Mouse (Mus musculus) embryonic fibroblast, embryonic 13.5 days (primary cell): ENCODE data around the gene Plxdc2.

Source experiments
- CTCF ChIP-seq: IDR thresholded peaks from 2 replicates; pipeline ENCODE4 v1.5.1; 2011; ENCODE audit warnings: mild to moderate bottlenecking, control low read depth, low read length, moderate library complexity, borderline replicate concordance; ENCODE audit not compliant: insufficient read depth
- POLR2A ChIP-seq: IDR thresholded peaks from 2 replicates; pipeline ENCODE4 v1.6.1; 2011; ENCODE audit warnings: low read depth, mild to moderate bottlenecking, control low read depth, low read length, moderate library complexity

- TF ChIP-seq CTCF (no peak), POLR2A (no peak)
Measured at GRCm38 (mm10) chr2:16757158-16757557, 401.1 kb downstream of the Plxdc2 start.
